Mouse (Mus musculus): Measurements from ENCODE around the gene Lrrc4c.

The Lrrc4c gene

DNA sequence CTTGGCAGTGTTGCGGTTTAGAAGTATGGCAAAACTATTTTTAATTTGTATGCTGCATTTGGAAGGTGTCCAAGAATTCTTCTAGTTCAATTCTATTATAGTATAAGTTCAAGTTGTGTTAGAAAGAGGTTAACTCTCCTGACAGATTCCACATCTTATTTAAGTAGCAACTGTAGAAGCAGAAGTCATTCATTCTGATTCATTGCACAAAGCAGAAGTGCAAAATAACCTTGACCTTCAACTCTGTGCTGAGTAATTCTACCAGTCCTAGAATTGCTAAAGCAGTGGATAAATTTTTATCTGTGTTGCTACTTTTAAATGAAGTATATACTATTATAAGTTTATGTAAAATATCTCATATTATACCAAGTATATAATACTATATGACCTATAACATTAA lies 916.1 kb downstream of the Lrrc4c start:
- DNase-seq (ENCODE audit: low read depth, low spot score): no peak

GRCm38 (mm10) chr2:97274651-97275050 lies 956.7 kb downstream of the Lrrc4c start:
- DNase-seq (ENCODE audit: low read depth, low spot score): no peak

DNA sequence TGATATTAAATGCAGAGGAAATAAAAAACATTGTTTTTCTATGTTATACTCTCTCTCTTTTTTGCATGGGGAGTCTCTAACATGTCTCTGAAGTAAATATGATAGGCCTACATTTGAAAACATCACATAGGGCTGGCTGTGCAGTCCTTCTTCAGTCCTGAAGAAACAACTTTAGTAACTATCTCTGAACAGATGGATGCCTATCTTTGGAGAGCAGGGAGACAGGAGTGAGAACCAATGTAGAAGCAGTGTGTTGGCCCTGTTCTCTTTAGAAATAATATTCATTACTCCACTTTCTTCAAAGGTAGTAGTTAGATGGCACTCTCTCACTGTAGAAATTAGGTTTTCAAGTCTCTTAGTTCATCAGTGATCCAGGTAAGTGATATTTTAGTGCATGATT lies 967.0 kb downstream of the Lrrc4c start:
- DNase-seq (ENCODE audit: low read depth, low spot score): no peak

GRCm38 (mm10) chr2:97294216-97294615 lies 976.2 kb downstream of the Lrrc4c start:
- no peak for DNase-seq (ENCODE audit: low read depth, low spot score)

GRCm38 (mm10) chr2:97299704-97300103 lies 981.7 kb downstream of the Lrrc4c start:
- DNase-seq (ENCODE audit: low read depth, low spot score): no peak

DNA sequence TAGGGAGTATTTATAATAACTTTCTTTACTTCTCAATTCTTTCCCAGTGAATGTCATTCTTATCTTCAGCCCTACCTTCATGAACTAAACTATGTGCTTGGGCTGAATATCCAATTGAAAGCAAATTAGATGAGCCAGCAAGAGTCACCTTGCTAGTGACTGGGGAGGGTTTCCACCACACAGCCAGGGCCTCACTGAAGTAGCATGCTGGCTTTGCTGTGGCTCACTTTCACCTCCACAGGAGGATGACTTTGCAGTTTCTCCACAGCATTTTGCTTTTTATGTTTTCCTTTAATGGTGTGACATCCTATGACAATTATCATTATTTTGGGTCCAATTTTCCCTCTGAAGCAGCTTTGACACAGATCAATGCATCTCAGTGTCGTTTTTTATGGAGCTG lies 1000.0 kb downstream of the Lrrc4c start:
- no peak for DNase-seq (ENCODE audit: low read depth, low spot score)

GRCm38 (mm10) chr2:97318536-97318935 lies 1000.6 kb downstream of the Lrrc4c start:
- no peak for DNase-seq (ENCODE audit: low read depth, low spot score)

DNA sequence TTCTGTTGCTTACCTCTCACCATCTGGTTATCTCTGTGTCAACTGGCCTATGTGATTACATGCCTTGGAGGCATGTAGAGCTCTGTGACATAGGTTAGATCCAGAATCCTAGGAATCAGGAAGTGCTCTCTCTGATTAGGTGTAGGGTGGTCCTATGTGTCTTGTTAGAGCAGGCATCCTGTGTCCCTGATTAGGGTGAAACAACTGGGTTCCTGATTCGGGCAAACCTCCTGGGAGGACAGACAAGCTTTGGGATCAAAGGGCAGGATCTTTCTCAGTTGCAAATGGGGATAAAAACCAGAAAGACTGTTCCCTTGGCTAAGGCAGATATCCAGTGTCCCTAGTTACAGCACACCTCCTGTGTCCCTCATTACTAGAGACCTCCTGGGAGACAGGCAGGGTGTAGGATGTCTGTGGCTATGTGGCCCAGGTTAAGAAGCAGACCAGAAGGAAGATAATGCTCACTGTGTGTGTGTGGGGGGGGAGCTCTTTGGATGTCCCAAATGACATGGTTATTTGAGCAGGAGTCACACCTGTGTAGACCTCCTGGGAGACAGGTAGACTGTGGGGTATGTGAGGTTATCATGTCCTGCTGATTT lies 1014.2 kb downstream of the Lrrc4c start:
- DNase-seq (ENCODE audit: low read depth, low spot score): no peak

GRCm38 (mm10) chr2:97339627-97340026 lies 1021.7 kb downstream of the Lrrc4c start:
- DNase-seq (ENCODE audit: low read depth, low spot score): no peak

DNA sequence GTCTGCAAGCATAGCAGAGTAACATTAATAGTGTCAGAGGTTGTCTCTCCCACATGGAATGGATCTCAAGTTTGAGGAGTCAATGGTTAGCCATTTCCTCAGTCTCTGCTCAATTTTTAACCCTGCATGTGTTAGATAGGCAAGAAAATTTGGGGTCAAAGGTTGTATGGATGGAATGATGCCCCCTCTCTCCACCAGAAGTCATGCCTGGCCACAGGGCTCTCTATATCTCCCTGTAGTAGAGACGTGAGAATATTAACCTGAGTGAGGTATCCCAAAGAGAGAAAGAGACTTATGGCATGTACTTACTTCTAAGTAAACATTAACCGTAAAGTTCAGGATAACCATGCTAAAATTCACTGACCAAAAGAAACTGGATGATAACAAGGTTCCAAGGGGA lies 1043.3 kb downstream of the Lrrc4c start:
- DNase-seq (ENCODE audit: low read depth, low spot score): no peak

- peak; percentile 41 for DNase-seq (ENCODE audit: low read depth, low spot score)
Observed at GRCm38 (mm10) chr2:97369978-97370377, 1052.0 kb downstream of the Lrrc4c start.

- no peak for DNase-seq (ENCODE audit: low read depth, low spot score)
Observed at GRCm38 (mm10) chr2:97391437-97391836, 1073.5 kb downstream of the Lrrc4c start.

- DNase-seq (ENCODE audit: low read depth, low spot score): no peak
Observed at GRCm38 (mm10) chr2:97391876-97392275, 1073.9 kb downstream of the Lrrc4c start.

DNA sequence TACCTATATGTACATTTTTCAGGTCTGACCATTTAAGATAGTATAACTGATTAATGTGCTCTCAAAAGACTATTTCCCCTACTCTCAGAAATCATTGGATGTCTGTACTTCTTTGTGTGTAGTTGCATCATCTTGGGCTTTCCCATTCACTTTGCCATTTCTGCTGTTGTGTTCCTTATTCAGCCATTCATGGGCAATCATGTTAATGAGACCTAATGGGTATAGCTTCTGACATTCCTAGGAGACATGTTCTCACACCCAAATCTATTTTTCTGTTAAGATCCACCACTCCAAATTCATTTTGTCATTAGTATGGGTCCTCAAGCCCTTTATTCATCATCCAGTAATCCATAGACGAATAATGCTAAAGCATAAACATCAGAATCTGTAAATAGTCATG lies 1095.1 kb downstream of the Lrrc4c start:
- no peak for DNase-seq (ENCODE audit: low read depth, low spot score)

DNA sequence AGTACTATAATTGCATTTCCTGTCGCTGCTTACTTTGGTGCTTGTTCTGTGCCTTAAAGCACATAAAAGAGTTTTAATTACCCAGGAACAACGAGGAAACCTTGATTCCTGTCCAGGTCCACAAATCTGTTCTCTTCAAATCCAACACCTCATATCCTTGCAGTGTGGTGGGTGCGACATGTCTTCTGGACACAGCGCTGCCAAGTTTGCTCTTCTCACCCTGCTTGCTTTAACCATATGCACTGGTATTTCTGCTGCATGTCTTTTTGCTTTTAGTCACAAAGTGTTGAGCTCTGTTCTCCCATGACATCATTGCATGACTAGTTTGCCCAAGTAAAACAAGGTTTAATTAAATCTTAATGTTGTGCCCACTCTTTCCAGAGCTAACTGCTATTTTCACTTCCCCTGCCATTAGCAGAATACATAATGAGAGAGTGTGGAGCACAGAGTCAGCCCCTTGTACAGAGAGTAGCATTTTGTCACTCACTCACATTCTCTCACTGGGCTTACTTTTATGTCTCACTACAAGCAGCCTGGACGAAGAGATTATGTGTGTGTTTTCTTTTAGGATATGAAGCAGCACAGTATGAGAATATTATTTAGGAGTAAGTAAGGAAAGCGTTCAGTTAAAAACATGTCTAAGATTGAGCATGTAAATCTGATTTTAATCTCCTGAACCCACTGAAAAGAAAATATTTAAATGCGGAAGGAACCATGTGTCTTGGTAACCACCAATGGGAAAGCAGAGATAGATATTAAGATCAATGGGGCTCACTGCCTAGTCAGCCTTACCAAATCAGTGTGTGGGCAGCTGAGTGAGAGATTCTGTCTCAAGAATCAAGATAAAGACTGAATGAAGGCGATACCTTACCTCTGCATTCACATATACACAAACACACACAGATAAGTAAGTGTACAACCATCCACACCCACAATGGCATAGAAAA lies 1096.7 kb downstream of the Lrrc4c start:
- DNase-seq (ENCODE audit: low read depth, low spot score): no peak

DNA sequence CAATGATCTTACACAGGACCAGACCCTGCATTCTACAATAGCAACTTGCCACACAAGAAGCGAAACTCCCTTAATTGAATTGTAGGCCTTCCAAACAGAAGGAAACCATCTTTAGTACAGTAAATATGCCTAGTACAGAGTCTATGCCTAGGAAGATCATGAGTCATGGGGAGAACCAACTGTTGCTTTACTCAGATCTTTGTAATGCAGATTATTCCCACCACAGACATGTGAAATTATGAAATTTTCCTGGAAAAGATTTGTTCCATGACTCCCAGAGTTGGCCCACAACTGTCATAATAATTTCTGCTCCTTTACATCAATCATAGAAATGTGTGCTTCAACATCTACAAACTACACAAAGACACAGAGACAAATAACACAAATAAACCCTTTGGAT lies 1116.2 kb downstream of the Lrrc4c start:
- peak; percentile 87 for DNase-seq (ENCODE audit: low read depth, low spot score)

GRCm38 (mm10) chr2:97435616-97436015 lies 1117.6 kb downstream of the Lrrc4c start:
- no peak for DNase-seq (ENCODE audit: low read depth, low spot score)

- DNase-seq (ENCODE audit: low read depth, low spot score): peak; percentile 81
Observed at GRCm38 (mm10) chr2:97437767-97438166, 1119.8 kb downstream of the Lrrc4c start.

DNA sequence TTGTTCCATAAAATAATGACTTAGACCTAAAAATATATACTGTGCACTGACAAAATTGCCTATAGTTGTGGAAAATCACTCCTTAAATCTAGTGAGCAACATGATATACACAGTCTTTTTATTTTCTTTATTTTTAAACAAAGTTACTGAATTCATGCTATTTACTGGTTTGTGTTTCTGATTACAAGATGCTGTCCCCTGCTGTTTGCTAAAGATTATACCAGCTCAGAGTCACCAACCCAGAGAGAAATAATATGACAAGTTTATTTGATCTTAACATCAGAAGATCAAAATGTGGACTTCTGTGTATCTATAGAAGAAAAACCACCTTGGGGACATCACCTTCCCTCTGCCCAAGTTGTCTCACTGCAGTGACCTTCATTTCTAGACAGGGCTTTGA lies 1145.6 kb downstream of the Lrrc4c start:
- peak; percentile 27 for DNase-seq (ENCODE audit: low read depth, low spot score)

DNA sequence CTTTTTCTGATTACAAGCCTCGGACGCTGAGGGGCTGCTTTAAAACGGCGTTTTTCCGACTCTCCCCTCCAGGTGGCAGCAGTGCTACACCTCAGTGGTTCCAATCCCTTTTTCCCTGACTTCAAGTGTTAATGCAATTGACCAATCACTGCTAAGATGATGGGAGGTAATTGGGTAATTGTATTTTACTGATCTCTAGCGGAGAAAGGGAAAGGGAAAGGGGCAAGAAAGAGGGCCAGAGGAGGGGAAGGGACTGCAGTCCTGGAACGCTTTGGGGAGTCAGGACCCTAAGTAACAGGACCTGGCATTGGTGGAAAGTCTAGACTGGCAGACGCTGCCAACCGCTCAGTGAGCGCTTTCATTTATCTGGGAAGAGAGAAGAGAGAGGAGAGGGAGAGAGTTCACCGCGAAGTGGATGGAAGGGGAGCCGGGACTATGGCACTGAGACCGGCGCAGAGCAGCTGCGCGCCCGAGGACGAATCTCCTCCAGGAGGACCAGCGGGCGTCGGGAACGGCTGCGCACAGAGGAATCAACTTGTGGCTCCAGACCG lies 1148.3 kb downstream of the Lrrc4c start:
- DNase-seq (ENCODE audit: low read depth, low spot score): peak; percentile 96

GRCm38 (mm10) chr2:97467031-97467549 lies 1149.1 kb downstream of the Lrrc4c start:
- DNase-seq (ENCODE audit: low read depth, low spot score): peak; percentile 66

DNA sequence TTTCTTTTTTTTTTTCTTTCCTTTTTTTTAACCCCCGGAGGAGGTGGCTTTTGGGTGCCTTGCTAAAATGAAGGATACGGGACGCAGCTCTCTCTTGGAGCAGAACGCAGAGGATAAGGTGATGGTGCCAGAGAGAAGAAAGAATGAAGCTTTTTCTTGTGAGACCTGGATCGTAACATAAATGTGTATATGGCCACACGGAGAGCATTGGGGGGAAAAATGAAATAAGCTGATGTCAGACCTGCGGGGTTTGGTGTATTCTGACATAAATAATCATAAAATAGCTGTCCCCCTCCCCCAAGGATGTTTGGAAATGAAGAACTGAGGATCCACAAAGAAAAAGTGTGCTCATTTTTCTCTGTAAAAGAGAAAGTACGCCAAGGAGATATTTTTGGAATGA lies 1149.7 kb downstream of the Lrrc4c start:
- peak; percentile 50 for DNase-seq (ENCODE audit: low read depth, low spot score)

All from 3T3-L1 (cell line).